Mouse (Mus musculus) kidney, adult 2 months (tissue): ENCODE measurements around the gene Tmprss15. TPM values are rescaled to one million over a fixed set of nuclear protein-coding genes. Genes with fewer than 3 reads are reported as not detected.

ENCODE experiments used
- DNase-seq: peaks from one replicate; pipeline ENCODE4 v3.0.0; 2021
- H3K27ac ChIP-seq: fragments of 200-500 bp; 2 replicates; pipeline ENCODE4 v1.5.1; 2012; ENCODE audit warnings: low read depth, low read length, control low read depth, inconsistent platforms; ENCODE audit not compliant: insufficient read depth
- H3K27me3 ChIP-seq: fragments of 200-500 bp; replicated peaks from 2 replicates; pipeline ENCODE4 v1.6.1; 2012; ENCODE audit warnings: mild to moderate bottlenecking, moderate library complexity, low read length, inconsistent platforms; ENCODE audit not compliant: control insufficient read depth, insufficient read depth
- H3K36me3 ChIP-seq: fragments of 200-500 bp; 2 replicates; pipeline ENCODE4 v1.6.1; 2012; ENCODE audit warnings: mild to moderate bottlenecking, moderate library complexity, low read length, inconsistent platforms; ENCODE audit not compliant: control insufficient read depth, insufficient read depth
- H3K4me1 ChIP-seq: fragments of 200-500 bp; 2 replicates; pipeline ENCODE4 v1.6.1; 2011; ENCODE audit warnings: low read length; ENCODE audit not compliant: control insufficient read depth, insufficient read depth
- H3K4me3 ChIP-seq: fragments of 200-500 bp; 2 replicates; pipeline ENCODE4 v1.5.1; 2011; ENCODE audit warnings: mild to moderate bottlenecking, low read depth, low read length, control low read depth; ENCODE audit not compliant: insufficient read depth
- CTCF ChIP-seq: fragments of 200-500 bp; conservative IDR thresholded peaks from 2 replicates; pipeline ENCODE4 v1.5.1; 2011; ENCODE audit warnings: low read depth, mild to moderate bottlenecking, control low read depth, low read length, moderate library complexity, mixed read lengths; ENCODE audit not compliant: insufficient read depth, insufficient read length
- POLR2A ChIP-seq: fragments of 200-500 bp; IDR thresholded peaks from one replicate; pipeline ENCODE4 v1.6.1; 2011; ENCODE audit warnings: low read depth, low read length, control low read depth
- WGBS: fragments of 180-500 bp; shearing (Covaris S2); methylation state at CpG from one replicate; pipeline ENCODE4 v1.1.7; 2018; 5-methylcytosine and 5-hydroxymethylcytosine counted together
- polyA plus RNA-seq: library from polyadenylated mRNA; depleted of rRNA; stranded (reverse); fragments of >200 nt; gene quantifications from 2 replicates; pipeline ENCODE4 v1.2.3, GENCODE M21; 2012

Tmprss15 gene
- polyA plus RNA-seq, 1 experiment: not detected

- no peaks in the 10 kb centered on the region for H3K36me3 ChIP-seq
- no peaks in the 10 kb centered on the region; the same call in 1 of the 2 replicates for H3K27me3 ChIP-seq
- no peak overlapping the region for H3K27ac ChIP-seq
- H3K4me1 ChIP-seq: no peaks in the 10 kb centered on the region
- TF ChIP-seq CTCF (no peak), POLR2A (no peak)
- no peak overlapping the region for H3K4me3 ChIP-seq
- DNase-seq: peak; percentile 2
- 31% methylated on average over 13 of the region's 13 CpGs for WGBS
Measured at GRCm38 (mm10) chr16:78969091-78969731, 121.7 kb downstream of the Tmprss15 start.

DNA sequence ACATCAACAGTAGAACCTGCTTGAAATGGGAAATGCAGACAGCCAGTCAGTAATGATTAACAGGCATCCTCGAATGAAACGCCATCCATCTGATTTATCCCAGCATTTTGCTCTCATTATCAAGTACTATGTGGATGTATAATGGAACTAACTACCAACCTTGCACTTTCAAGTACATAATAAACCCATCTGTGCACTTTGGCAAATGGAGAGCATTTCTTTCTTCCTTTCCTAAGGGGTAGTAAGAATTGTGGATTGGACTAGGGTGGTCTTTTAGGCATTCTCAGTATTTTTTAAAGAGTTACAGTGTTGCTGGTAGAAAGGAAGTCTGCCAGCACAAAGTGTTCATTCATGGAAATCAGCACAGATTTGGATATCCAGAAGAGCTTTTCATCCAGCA, 133.5 kb downstream of the Tmprss15 start:
- no peaks in the 10 kb centered on the region for H3K36me3 ChIP-seq
- 40% methylated on average over 2 of the region's 2 CpGs for WGBS
- TF ChIP-seq POLR2A (no peak), CTCF (no peak)

GRCm38 (mm10) chr16:78950359-78950758, 140.5 kb downstream of the Tmprss15 start:
- Histone ChIP-seq H3K4me1 (no peaks in the 10 kb centered on the region), H3K36me3 (no peaks in the 10 kb centered on the region), H3K27me3 (no peaks in the 10 kb centered on the region), H3K4me3 (no peak overlapping the region), H3K27ac (no peak overlapping the region)
- WGBS: 70% methylated on average over 4 of the region's 4 CpGs
- no peak for TF ChIP-seq CTCF
- TF ChIP-seq POLR2A: no peak
- DNase-seq: no peak

More for the DNA sequence above, 133.5 kb downstream of the Tmprss15 start:
- Histone ChIP-seq H3K4me1 (no peaks in the 10 kb centered on the region), H3K27ac (no peak overlapping the region), H3K27me3 (no peaks in the 10 kb centered on the region), H3K4me3 (no peak overlapping the region)
- DNase-seq: no peak

DNA sequence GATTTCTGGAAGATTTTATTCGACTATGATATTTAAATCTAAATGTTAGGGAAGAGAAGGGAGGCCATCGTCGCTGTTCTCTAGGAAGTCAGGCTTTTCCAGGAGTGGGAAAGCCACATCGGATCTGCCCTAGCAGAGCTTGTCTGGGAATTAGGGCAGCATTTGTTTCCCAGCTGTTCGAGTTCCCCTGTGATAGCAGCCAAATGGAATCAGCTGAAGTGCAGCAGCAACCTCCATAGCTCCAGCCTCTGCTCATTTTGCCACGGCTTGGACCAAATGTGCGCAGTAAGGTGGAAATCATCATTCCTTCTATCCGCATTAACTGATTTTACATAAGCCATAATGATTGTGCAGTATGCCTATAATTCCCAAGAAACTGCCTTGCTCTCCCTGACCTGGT, 153.1 kb downstream of the Tmprss15 start:
- Histone ChIP-seq H3K36me3 (no peaks in the 10 kb centered on the region), H3K4me3 (no peak overlapping the region), H3K4me1 (no peaks in the 10 kb centered on the region), H3K27ac (no peak overlapping the region), H3K27me3 (no peaks in the 10 kb centered on the region)
- no peak for DNase-seq
- WGBS: 47% methylated on average over 8 of the region's 8 CpGs
- no peak for TF ChIP-seq POLR2A
- no peak for TF ChIP-seq CTCF

- Histone ChIP-seq H3K4me3 (no peak overlapping the region), H3K27me3 (no peaks in the 10 kb centered on the region), H3K4me1 (no peaks in the 10 kb centered on the region), H3K36me3 (no peaks in the 10 kb centered on the region), H3K27ac (no peak overlapping the region)
- no peak for DNase-seq
- TF ChIP-seq POLR2A (no peak), CTCF (no peak)
- WGBS: 95% methylated on average over 2 of the region's 2 CpGs
Measured at GRCm38 (mm10) chr16:78934298-78934697, 156.6 kb downstream of the Tmprss15 start.

GRCm38 (mm10) chr16:78931287-78932025, 159.4 kb downstream of the Tmprss15 start:
- Histone ChIP-seq H3K36me3 (no peaks in the 10 kb centered on the region), H3K27ac (no peak overlapping the region), H3K4me1 (no peaks in the 10 kb centered on the region), H3K4me3 (no peak overlapping the region), H3K27me3 (no peaks in the 10 kb centered on the region)
- TF ChIP-seq POLR2A (no peak), CTCF (no peak)
- WGBS: 11% methylated on average over 16 of the region's 16 CpGs
- no peak for DNase-seq

DNA sequence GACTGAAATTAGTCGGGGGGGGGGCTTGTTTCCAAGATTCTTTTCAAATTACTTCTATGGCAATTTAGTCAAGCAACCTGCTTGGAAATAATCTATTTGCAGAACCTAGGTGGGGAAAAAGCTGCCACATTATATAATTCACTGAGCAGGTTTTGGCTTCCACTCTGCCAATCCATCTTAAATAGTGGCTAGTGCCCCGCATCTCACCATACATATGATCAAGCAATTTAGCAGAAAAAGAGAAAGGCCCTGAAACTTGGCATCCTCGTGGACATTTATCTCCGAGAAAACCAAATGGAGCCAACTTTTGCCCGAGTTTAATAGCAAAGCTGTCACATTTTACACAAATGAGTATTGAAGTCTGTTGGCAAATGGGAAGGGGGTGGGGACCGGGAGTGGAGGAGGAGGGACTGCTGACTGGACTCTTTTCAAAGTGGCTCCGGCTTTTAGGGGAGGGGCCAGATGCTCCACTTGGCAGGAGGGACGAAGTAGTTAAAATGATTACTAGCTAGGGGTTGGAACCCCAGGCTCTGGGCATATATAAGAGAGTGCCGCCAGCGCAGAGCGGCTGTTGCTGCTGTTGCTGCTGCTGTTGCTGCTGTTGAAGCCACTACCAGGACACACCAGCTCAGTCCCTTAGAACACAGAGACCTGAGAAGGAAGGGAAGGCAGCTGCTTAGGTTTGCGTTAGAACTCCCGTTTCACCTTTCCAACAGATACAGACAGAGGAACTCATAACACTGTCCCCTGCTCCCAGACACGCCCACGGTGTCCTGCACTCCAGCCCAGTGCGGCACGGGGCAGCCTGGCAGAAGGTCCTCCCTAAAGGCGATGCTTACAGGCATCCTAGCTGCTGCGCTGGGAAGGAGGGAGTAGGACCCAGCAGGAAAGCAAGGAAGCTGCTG, 160.3 kb downstream of the Tmprss15 start, which contains the start of gene Chodl:
TSS of gene Chodl (plus strand) at position 567 of the 905 bp plus-strand sequence.
- peak; percentile 4 for DNase-seq
- no peak within 1 kb of the TSS for H3K4me3 ChIP-seq
- TF ChIP-seq POLR2A (no peak), CTCF (no peak)
- WGBS: 10% methylated on average over 19 of the region's 19 CpGs
- no peaks in the 10 kb centered on the region for H3K4me1 ChIP-seq
- no peaks in the 10 kb centered on the region for H3K36me3 ChIP-seq
- H3K27me3 ChIP-seq: no peaks in the 10 kb centered on the region
- no peak within 1 kb of the TSS for H3K27ac ChIP-seq
